Mouse (Mus musculus) gastrocnemius, postnatal 25 days (tissue): ENCODE data around the gene Tomm5. TPM values are rescaled to one million over a fixed set of nuclear protein-coding genes. Genes with fewer than 3 reads are reported as not detected.
A peak's percentile ranks its signal among the peaks of the same experiment; 100 is the strongest.

ENCODE experiments used
- DNase-seq: peaks from one replicate; pipeline ENCODE4 v3.0.0; 2022
- long read RNA-seq, 2 experiments: library from polyadenylated mRNA; stranded (forward); transcript quantifications; one replicate each; pipeline ENCODE4 v2.0.0; 2021
- total RNA-seq, 2 experiments: library from RNA; stranded (reverse); gene quantifications; 1 replicate in 1 of 2; 2 replicates in 1 of 2; pipeline ENCODE4 v1.2.3; 2021

The Tomm5 gene
- 100 to 1,000 TPM in 1 of 2 experiments, 10 to 100 TPM in 1; 84.5 to 103 TPM for total RNA-seq
- long read RNA-seq, experiment 1, transcript Tomm5-202 (3 exons, 679 nt), result minor isoform, 22 of 156 reads
- long read RNA-seq, experiment 1, transcript Tomm5-204 (2 exons, 639 nt), result major isoform, 131 of 156 reads
- long read RNA-seq, experiment 1, partial matches to known transcripts, result 2 of 156 reads
- long read RNA-seq, experiment 1, other reads (novel, unspliced or antisense), result 1 of 156 reads
- long read RNA-seq, experiment 2, transcript Tomm5-204 (2 exons, 639 nt), result major isoform, 110 of 122 reads
- long read RNA-seq, experiment 2, transcript Tomm5-202 (3 exons, 679 nt), result minor isoform, 9 of 122 reads
- long read RNA-seq, experiment 2, partial matches to known transcripts, result 2 of 122 reads
- long read RNA-seq, experiment 2, other reads (novel, unspliced or antisense), result 0 of 122 reads

GRCm38 (mm10) chr4:45107601-45108277, at the start of gene Tomm5:
Tomm5 (minus strand) TSS chr4:45108114.
- peak; percentile 86 for DNase-seq

GRCm38 (mm10) chr4:45156433-45156832, 48.5 kb upstream of the Tomm5 start:
- no peak for DNase-seq

- no peak for DNase-seq
Observed at GRCm38 (mm10) chr4:45143005-45143404, 35.1 kb upstream of the Tomm5 start.

- no peak for DNase-seq
Observed at GRCm38 (mm10) chr4:45142411-45142810, 34.5 kb upstream of the Tomm5 start.

- DNase-seq, result peak; percentile 8
Observed at GRCm38 (mm10) chr4:45141835-45142234, 33.9 kb upstream of the Tomm5 start.

- DNase-seq, result no peak
Observed at GRCm38 (mm10) chr4:45137636-45138035, 29.7 kb upstream of the Tomm5 start.

GRCm38 (mm10) chr4:45134471-45134870, 26.6 kb upstream of the Tomm5 start:
- no peak for DNase-seq

- DNase-seq, result no peak
Observed at GRCm38 (mm10) chr4:45131021-45131420, 23.1 kb upstream of the Tomm5 start.

- DNase-seq, result no peak
Observed at GRCm38 (mm10) chr4:45121311-45121710, 13.4 kb upstream of the Tomm5 start.

- DNase-seq, result no peak
Observed at GRCm38 (mm10) chr4:45108456-45109110, 669 bp upstream of the Tomm5 start.

GRCm38 (mm10) chr4:45107066-45107465, 848 bp downstream of the Tomm5 start:
- no peak for DNase-seq

GRCm38 (mm10) chr4:45106409-45106808, 1.5 kb downstream of the Tomm5 start:
- no peak for DNase-seq

- peak; percentile 21 for DNase-seq
Observed at GRCm38 (mm10) chr4:45097198-45097872, 10.6 kb downstream of the Tomm5 start.

GRCm38 (mm10) chr4:45084895-45085290, 23.0 kb downstream of the Tomm5 start:
- no peak for DNase-seq

GRCm38 (mm10) chr4:45084021-45084894, 23.7 kb downstream of the Tomm5 start, which contains the start of gene Fbxo10:
Fbxo10 (minus strand) TSS chr4:45084604.
- DNase-seq, result peak; percentile 92

- no peak for DNase-seq
Observed at GRCm38 (mm10) chr4:45083487-45083886, 24.4 kb downstream of the Tomm5 start.

GRCm38 (mm10) chr4:45082951-45083350, 25.0 kb downstream of the Tomm5 start:
- no peak for DNase-seq

GRCm38 (mm10) chr4:45081041-45081440, 26.9 kb downstream of the Tomm5 start:
- peak; percentile 14 for DNase-seq

GRCm38 (mm10) chr4:45073544-45073943, 34.4 kb downstream of the Tomm5 start:
- no peak for DNase-seq

GRCm38 (mm10) chr4:45072261-45072973, 35.5 kb downstream of the Tomm5 start:
- DNase-seq, result no peak

- no peak for DNase-seq
Observed at GRCm38 (mm10) chr4:45067742-45068141, 40.2 kb downstream of the Tomm5 start.
